Mouse (Mus musculus) testis, postnatal 14 days (tissue): ENCODE data around the gene Rbm25.

Experiments
- DNase-seq: peaks from one replicate; pipeline ENCODE4 v3.0.0; 2021; ENCODE audit warnings: low spot score

Gene Rbm25

DNA sequence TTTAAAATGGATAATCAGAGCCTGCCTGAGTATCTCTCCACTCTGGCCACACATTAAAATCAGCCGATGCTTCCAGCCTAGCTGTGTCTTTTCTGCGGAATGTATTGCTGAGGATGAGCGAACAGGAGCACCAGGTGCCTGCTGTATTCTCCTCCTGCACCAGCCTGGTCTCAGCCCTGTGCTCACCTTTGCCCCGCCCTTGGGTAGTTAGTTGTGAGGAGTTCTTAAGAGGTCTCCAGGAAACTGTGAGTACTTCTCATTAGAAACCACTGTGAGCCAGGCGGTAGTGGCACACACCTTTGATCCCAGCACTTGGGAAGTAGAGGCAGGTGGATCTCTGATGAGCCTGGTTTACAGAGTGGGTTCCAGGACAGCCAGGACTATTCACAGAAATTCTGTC is 101.2 kb downstream of the Rbm25 start:
- DNase-seq: no peak
